Mouse (Mus musculus) lung, postnatal 14 days (tissue): Measurements from ENCODE around the gene Ssx9.
"Not testable (repeated sequence)": the region's sequence is repeated elsewhere in the genome, so short reads cannot be mapped to it uniquely, and the experiment has no call there.

ENCODE experiments used
- DNase-seq: peaks from one replicate; pipeline ENCODE4 v3.0.0; 2021

Ssx9 gene

GRCm38 (mm10) chrX:8748132-8748531, at the start of gene Ssx9:
Gene Ssx9, plus strand, starts transcription at chrX:8748432.
- not testable (repeated sequence) for DNase-seq

GRCm38 (mm10) chrX:8732907-8733306, 15.3 kb upstream of the Ssx9 start:
- DNase-seq: peak; percentile 24

GRCm38 (mm10) chrX:8803391-8803790, 55.2 kb downstream of the Ssx9 start, which contains the start of gene Ssxb5:
Gene Ssxb5, plus strand, starts transcription at chrX:8803691.
- DNase-seq: not testable (repeated sequence)
